Mouse (Mus musculus) liver, embryonic 14.5 days (tissue): ENCODE data around the gene Slc25a36.

ENCODE experiments used
- CTCF ChIP-seq: IDR thresholded peaks from 2 replicates; pipeline ENCODE4 v1.5.1; 2016; ENCODE audit warnings: antibody characterized with exemption, low read depth, control low read depth
- EP300 ChIP-seq: IDR thresholded peaks from 2 replicates; pipeline ENCODE4 v1.6.1; 2016; ENCODE audit warnings: antibody characterized with exemption, low read depth

DNA sequence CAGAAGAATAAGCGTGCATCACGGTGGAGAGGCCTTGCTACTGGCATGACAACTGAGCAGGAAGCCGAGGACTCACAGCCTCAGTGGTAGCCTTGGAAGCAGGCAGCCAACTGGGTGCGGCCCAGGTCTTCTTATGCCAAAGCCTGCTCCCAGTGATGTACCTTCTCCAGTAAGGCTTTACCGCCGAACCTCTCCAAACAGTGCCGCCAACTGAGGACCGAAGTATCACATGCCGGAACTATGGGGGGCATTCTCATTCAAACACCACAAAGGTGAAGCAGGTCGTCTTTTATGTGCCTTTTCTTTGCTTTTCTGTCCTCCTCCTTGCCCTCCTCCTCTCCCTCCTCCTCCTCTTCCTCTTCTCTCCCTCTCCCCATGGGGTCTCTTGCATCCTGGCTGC is 3.3 kb upstream of the Slc25a36 start:
- TF ChIP-seq CTCF = no peak
- no peak for TF ChIP-seq EP300
